Mouse (Mus musculus): ENCODE measurements around the gene Pbx1. TPM values are rescaled to one million over a fixed set of nuclear protein-coding genes. Genes with fewer than 3 reads are reported as not detected.

The Pbx1 gene
- total and polyA plus RNA-seq, 2 experiments from 2014 or later: 17.1 to 31.3 TPM

DNA sequence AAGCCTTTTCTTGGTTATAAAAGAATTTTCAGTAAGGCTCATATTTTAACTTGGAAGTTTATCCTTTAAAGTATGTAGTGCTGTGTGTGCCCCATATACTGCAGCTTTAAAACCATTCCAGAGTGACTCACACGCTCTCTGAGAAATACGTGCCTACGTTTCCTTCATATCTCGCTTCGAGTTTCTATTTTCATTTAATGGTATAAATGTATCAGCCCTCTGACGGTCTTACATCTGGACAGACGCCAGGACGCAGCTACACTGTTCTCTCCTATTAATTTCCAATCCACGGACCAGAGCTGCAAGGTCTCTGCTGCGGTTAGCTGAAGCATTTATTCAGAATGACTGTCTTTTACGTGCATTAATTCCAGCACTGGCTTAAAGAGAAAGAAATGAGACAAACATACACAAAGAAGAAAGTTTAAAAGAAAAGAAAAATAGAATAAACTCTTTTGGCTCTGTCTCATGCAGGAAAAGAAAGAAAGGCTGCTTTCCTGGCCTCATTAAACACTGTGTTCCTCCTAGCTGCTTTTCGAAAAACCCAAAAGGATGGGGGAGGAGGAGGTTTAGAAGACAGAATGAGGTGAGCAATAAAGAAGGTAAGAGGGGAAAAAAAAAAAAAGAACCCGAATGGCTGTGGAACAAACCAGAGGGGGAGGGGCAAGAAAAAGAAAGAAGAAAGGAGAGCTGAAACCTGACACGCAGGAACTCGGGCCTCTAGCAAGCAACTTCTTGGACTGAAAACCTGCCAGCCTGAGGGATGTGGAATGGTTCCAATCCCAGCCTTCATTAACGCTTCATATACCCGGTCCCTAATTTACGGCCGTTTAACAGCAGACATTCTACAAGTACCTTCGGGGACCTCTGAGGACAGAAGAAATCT, 40.2 kb downstream of the Pbx1 start:
- ATAC-seq (ENCODE audit: insufficient read depth, low read depth) (peak; percentile 80), DNase-seq (ENCODE audit: low spot score) (peak; percentile 90)
- H3K4me3 ChIP-seq (ENCODE audit: low read depth, low read length): peak overlapping the region; percentile 28
- no peak for TF ChIP-seq CTCF (IDR thresholded peaks at IDR 0.05; ENCODE audit: low read depth)
- TF ChIP-seq EP300 (IDR thresholded peaks at IDR 0.05; ENCODE audit: low read depth): 0 out of 2 replicates have a peak, but pooled peaks have one; percentile 12
- WGBS: 10% methylated on average over 20 of the region's 20 CpGs
- peak overlapping the region; percentile 61 for H3K4me2 ChIP-seq (ENCODE audit: low read depth, low read length)
- peak overlapping the region; percentile 89 for H3K27ac ChIP-seq (ENCODE audit: low read depth)
- H3K9ac ChIP-seq (replicated peaks; ENCODE audit: low read depth, low read length): peak overlapping the region; percentile 47
- no peaks in the 10 kb centered on the region for H3K27me3 ChIP-seq (ENCODE audit: control insufficient read depth, insufficient read depth, low read length)
- peaks cover 44% of the 10 kb centered on the region for H3K4me1 ChIP-seq (ENCODE audit: control insufficient read depth, insufficient read depth)
- no peaks in the 10 kb centered on the region for H3K9me3 ChIP-seq (replicated peaks; ENCODE audit: control insufficient read depth, low read length)
- no peaks in the 10 kb centered on the region for H3K36me3 ChIP-seq (replicated peaks; ENCODE audit: control insufficient read depth, insufficient read depth, low read length)

DNA sequence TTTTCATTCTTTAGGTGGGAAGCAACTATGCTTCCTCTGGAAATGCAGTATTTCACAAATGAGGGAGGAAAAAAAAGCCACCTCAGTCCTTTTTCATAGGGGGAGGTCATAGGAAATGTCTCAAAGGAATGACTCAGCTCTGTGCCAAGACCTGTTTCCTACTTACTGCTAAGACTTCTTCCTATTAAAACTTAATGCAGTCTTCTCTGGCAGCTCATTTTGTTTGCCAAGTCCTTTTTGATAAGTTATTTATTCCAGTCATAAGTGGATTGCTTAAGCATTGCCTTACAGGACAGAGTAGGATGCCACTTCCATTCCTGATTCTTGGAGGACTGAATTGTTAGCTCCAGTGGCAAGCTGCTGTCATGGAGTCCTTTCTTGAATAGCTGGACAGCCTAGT, 41.3 kb downstream of the Pbx1 start:
- Histone ChIP-seq H3K4me3 (ENCODE audit: low read depth, low read length) (no peak overlapping the region), H3K9ac (replicated peaks; ENCODE audit: low read depth, low read length) (no peak overlapping the region), H3K4me1 (ENCODE audit: control insufficient read depth, insufficient read depth) (peaks cover 50% of the 10 kb centered on the region), H3K36me3 (replicated peaks; ENCODE audit: control insufficient read depth, insufficient read depth, low read length) (no peaks in the 10 kb centered on the region), H3K27ac (ENCODE audit: low read depth) (peak overlapping the region; percentile 89), H3K4me2 (ENCODE audit: low read depth, low read length) (no peak overlapping the region), H3K27me3 (ENCODE audit: control insufficient read depth, insufficient read depth, low read length) (no peaks in the 10 kb centered on the region), H3K9me3 (replicated peaks; ENCODE audit: control insufficient read depth, low read length) (no peaks in the 10 kb centered on the region)
- DNase-seq (ENCODE audit: low spot score) (no peak), ATAC-seq (ENCODE audit: insufficient read depth, low read depth) (no peak)
- no peak for TF ChIP-seq EP300 (IDR thresholded peaks at IDR 0.05; ENCODE audit: low read depth)
- TF ChIP-seq CTCF (IDR thresholded peaks at IDR 0.05; ENCODE audit: low read depth): no peak

DNA sequence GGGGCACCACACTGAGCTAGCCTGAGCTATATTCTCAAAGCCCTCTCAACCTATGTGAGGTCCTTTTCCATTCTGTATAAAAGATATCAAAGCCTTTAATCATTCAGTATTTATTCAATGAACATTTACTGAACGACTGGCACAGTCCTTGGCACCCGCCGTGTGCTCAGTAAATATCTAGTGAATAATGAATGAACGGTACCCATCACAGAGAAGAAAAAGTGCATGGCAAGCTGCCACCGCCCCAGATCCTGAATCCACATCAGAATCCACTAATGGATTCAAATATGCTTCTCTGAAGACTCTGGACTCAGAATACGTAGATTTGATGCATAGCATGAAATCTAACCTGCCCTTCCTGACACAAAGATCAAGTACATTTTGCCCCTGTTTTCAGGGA, 45.9 kb downstream of the Pbx1 start:
- DNase-seq (ENCODE audit: low spot score) (no peak), ATAC-seq (ENCODE audit: insufficient read depth, low read depth) (no peak)
- Histone ChIP-seq H3K27me3 (ENCODE audit: control insufficient read depth, insufficient read depth, low read length) (no peaks in the 10 kb centered on the region), H3K4me3 (ENCODE audit: low read depth, low read length) (no peak overlapping the region), H3K4me2 (ENCODE audit: low read depth, low read length) (no peak overlapping the region), H3K9ac (replicated peaks; ENCODE audit: low read depth, low read length) (no peak overlapping the region), H3K9me3 (replicated peaks; ENCODE audit: control insufficient read depth, low read length) (no peaks in the 10 kb centered on the region), H3K4me1 (ENCODE audit: control insufficient read depth, insufficient read depth) (peaks cover 63% of the 10 kb centered on the region), H3K36me3 (replicated peaks; ENCODE audit: control insufficient read depth, insufficient read depth, low read length) (no peaks in the 10 kb centered on the region), H3K27ac (ENCODE audit: low read depth) (no peak overlapping the region)
- TF ChIP-seq CTCF (IDR thresholded peaks at IDR 0.05; ENCODE audit: low read depth): no peak
- no peak for TF ChIP-seq EP300 (IDR thresholded peaks at IDR 0.05; ENCODE audit: low read depth)
- 84% methylated on average over 6 of the region's 6 CpGs for WGBS

DNA sequence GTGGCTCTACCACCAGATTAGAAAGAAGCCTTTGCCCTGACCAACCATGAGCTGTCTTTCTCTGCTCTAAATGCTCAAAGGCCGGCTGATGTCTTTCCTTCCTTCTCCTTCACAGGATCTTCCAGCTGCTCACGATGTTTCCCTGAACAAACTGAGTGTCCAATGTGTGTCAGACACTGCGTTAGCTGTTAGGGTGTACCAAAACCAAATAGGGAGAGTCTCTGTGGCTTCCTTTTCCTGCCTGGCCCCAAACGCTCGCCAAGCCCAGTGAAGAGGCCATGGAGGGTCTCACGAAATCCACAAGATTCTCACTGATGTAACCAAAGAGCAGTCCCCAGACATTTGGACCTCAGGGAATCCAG, 47.5 kb downstream of the Pbx1 start:
- H3K27ac ChIP-seq (ENCODE audit: low read depth): peak overlapping the region; percentile 90
- ATAC-seq (ENCODE audit: insufficient read depth, low read depth): no peak
- 37% methylated on average over 6 of the region's 6 CpGs for WGBS
- H3K27me3 ChIP-seq (ENCODE audit: control insufficient read depth, insufficient read depth, low read length): no peaks in the 10 kb centered on the region
- no peak overlapping the region for H3K4me3 ChIP-seq (ENCODE audit: low read depth, low read length)
- H3K4me1 ChIP-seq (ENCODE audit: control insufficient read depth, insufficient read depth): peaks cover 66% of the 10 kb centered on the region
- H3K9ac ChIP-seq (replicated peaks; ENCODE audit: low read depth, low read length): no peak overlapping the region; the same call in 1 of the 2 replicates
- H3K9me3 ChIP-seq (replicated peaks; ENCODE audit: control insufficient read depth, low read length): no peaks in the 10 kb centered on the region
- no peak for DNase-seq (ENCODE audit: low spot score)
- H3K4me2 ChIP-seq (ENCODE audit: low read depth, low read length): no peak overlapping the region
- TF ChIP-seq EP300 (IDR thresholded peaks at IDR 0.05; ENCODE audit: low read depth) (no peak), CTCF (IDR thresholded peaks at IDR 0.05; ENCODE audit: low read depth) (no peak)
- H3K36me3 ChIP-seq (replicated peaks; ENCODE audit: control insufficient read depth, insufficient read depth, low read length): no peaks in the 10 kb centered on the region

DNA sequence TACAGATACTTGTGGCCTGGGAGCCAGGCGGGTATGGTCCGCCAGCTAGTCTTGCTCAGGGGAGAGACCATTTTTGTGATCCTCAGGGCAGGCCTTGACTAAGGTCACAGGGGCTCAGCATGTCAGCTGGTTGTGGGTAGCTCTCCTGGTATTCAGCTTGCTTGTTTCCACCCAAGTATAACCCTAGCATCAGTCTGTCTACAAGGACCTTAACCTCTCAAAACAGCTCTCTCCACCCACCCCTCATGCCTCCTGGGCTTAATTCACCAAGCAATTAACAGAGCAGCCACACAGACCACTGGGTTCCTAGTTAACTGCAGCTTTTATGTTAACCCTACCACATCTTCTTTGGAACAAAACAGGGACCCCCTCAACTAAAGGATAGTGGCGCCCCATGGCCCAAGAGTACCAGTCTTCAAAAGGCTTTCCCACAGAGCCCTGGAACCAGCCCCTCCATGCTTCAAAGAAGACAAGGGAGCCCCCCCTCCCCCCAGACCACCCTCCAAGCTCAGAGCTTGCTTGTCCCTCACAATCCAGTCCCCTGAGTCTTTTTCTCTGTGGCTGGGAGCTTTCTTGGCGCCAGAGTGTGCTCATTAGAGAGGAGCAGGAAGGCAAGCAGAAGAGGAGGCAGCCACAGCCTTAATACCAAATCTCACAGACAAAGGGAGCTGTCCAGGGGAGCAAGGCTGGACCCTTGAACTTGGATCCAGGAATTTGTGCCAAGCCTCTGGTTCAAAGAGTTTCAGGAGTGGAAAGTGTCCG, 48.1 kb downstream of the Pbx1 start:
- no peak overlapping the region for H3K4me3 ChIP-seq (ENCODE audit: low read depth, low read length)
- no peak overlapping the region; the same call in 1 of the 2 replicates for H3K9ac ChIP-seq (replicated peaks; ENCODE audit: low read depth, low read length)
- TF ChIP-seq EP300 (IDR thresholded peaks at IDR 0.05; ENCODE audit: low read depth) (no peak), CTCF (IDR thresholded peaks at IDR 0.05; ENCODE audit: low read depth) (no peak)
- no peaks in the 10 kb centered on the region for H3K36me3 ChIP-seq (replicated peaks; ENCODE audit: control insufficient read depth, insufficient read depth, low read length)
- 57% methylated on average over 5 of the region's 5 CpGs for WGBS
- no peaks in the 10 kb centered on the region for H3K9me3 ChIP-seq (replicated peaks; ENCODE audit: control insufficient read depth, low read length)
- no peaks in the 10 kb centered on the region for H3K27me3 ChIP-seq (ENCODE audit: control insufficient read depth, insufficient read depth, low read length)
- H3K27ac ChIP-seq (ENCODE audit: low read depth): peak overlapping the region; percentile 90
- peaks cover 66% of the 10 kb centered on the region for H3K4me1 ChIP-seq (ENCODE audit: control insufficient read depth, insufficient read depth)
- ATAC-seq (ENCODE audit: insufficient read depth, low read depth) (no peak), DNase-seq (ENCODE audit: low spot score) (no peak)
- no peak overlapping the region for H3K4me2 ChIP-seq (ENCODE audit: low read depth, low read length)
